Mouse (Mus musculus) heart, embryonic 11.5 days (tissue): Measurements from ENCODE around the gene Kcnh7. TPM values are rescaled to one million over a fixed set of nuclear protein-coding genes. Genes with fewer than 3 reads are reported as not detected.

Experiments
- ATAC-seq: fragments of 200-750 bp; cut with Nextera tagmentation; replicated peaks from 2 replicates; pipeline ENCODE4 v1.8.0; 2017; ENCODE audit warnings: moderate library complexity; ENCODE audit not compliant: insufficient number of reproducible peaks, low FRiP score, low TSS enrichment
- H3K27ac ChIP-seq: fragments of 300-500 bp; sonication (generic); 2 replicates; pipeline ENCODE4 v1.5.1; 2014; ENCODE audit warnings: mild to moderate bottlenecking, low read depth, low read length
- H3K27me3 ChIP-seq: fragments of 300-500 bp; sonication (generic); 2 replicates; pipeline ENCODE4 v1.6.1; 2014; ENCODE audit warnings: mild to moderate bottlenecking, low read length, mixed read lengths; ENCODE audit not compliant: control insufficient read depth, insufficient read depth
- H3K36me3 ChIP-seq: fragments of 300-500 bp; sonication (generic); 2 replicates; pipeline ENCODE4 v1.6.1; 2014; ENCODE audit warnings: mild to moderate bottlenecking, low read length, moderate library complexity, mixed read lengths; ENCODE audit not compliant: control insufficient read depth, insufficient read depth
- H3K4me1 ChIP-seq: fragments of 300-500 bp; sonication (generic); 2 replicates; pipeline ENCODE4 v1.6.1; 2014; ENCODE audit warnings: low read length; ENCODE audit not compliant: control insufficient read depth, insufficient read depth
- H3K4me2 ChIP-seq: fragments of 300-500 bp; sonication (generic); 2 replicates; pipeline ENCODE4 v1.6.1; 2014; ENCODE audit warnings: mild to moderate bottlenecking, moderate library complexity
- H3K4me3 ChIP-seq: fragments of 300-500 bp; sonication (generic); 2 replicates; pipeline ENCODE4 v1.5.1; 2014; ENCODE audit warnings: low read depth, low read length
- H3K9ac ChIP-seq: fragments of 300-500 bp; sonication (generic); 2 replicates; pipeline ENCODE4 v1.6.1; 2014; ENCODE audit warnings: mild to moderate bottlenecking, low read depth, low read length, moderate library complexity
- H3K9me3 ChIP-seq: fragments of 300-500 bp; sonication (generic); replicated peaks from 2 replicates; pipeline ENCODE4 v1.6.1; 2016; ENCODE audit warnings: low read length; ENCODE audit not compliant: control insufficient read depth
- WGBS: fragments of 180-500 bp; shearing (Covaris S2); extraction: QIAGEN DNeasy Blood & Tissue Kit; methylation state at CpG from one replicate; pipeline ENCODE4 v1.1.7; 2014; ENCODE audit not compliant: insufficient replicate concordance; 5-methylcytosine and 5-hydroxymethylcytosine counted together
- polyA plus RNA-seq: library from polyadenylated mRNA; unstranded; fragments of >200 nt; fragmentation: Nextera tagmentation; extraction: Ambion mirVana; gene quantifications from 2 replicates; pipeline ENCODE4 v1.2.1, GENCODE M21; 2014

Gene Kcnh7
- polyA plus RNA-seq, 1 experiment from 2014 or later, result 7.4 TPM

DNA sequence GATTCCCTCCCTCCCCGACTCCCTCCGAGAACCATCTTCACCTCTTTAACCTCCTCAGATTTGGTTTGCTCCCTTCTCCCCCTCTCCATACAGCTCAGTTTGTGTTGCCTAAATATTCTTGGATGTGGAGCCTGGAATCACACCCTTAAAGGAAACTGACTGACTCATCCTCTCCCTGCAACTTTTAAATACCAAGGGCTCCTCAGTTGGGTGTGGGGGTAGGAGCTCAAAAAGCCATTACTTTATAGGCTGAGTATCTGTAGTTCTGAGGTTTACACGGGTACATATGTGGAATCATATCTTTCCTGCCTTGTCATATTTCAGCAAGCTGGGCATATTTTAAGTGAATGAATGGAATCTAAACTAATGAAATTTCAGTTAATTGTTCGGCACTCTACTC is 174.9 kb downstream of the Kcnh7 start:
- Histone ChIP-seq H3K9me3 (no peaks in the 10 kb centered on the region), H3K27ac (no peak overlapping the region), H3K4me1 (no peaks in the 10 kb centered on the region), H3K9ac (no peak overlapping the region), H3K4me3 (no peak overlapping the region), H3K4me2 (no peak overlapping the region), H3K36me3 (no peaks in the 10 kb centered on the region), H3K27me3 (no peaks in the 10 kb centered on the region)
- 81% methylated on average over 4 of the region's 4 CpGs for WGBS
- no peak for ATAC-seq

DNA sequence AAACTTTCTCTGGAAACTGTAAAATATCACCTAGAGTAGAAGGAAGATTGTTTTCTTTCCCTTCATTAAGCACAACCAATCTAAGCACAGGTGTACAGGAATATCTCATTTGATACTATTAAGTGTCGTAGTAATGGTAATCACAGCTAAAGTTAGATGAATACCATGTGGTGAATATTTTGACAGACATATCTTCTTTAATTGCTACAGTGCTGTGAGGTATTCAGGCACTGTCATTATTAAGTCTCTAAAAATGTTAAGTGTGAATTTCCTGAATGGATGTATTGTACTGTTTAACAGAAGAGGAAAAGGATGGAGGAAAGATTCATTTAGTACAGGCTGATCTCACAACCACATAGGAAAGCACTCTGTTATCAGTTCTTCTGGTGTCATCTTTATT is 181.3 kb downstream of the Kcnh7 start:
- Histone ChIP-seq H3K9ac (no peak overlapping the region), H3K27ac (no peak overlapping the region), H3K4me3 (no peak overlapping the region), H3K27me3 (no peaks in the 10 kb centered on the region), H3K36me3 (no peaks in the 10 kb centered on the region), H3K9me3 (no peaks in the 10 kb centered on the region), H3K4me2 (no peak overlapping the region), H3K4me1 (no peaks in the 10 kb centered on the region)
- WGBS, result 73% methylated on average over 1 of the region's 1 CpGs
- no peak for ATAC-seq

DNA sequence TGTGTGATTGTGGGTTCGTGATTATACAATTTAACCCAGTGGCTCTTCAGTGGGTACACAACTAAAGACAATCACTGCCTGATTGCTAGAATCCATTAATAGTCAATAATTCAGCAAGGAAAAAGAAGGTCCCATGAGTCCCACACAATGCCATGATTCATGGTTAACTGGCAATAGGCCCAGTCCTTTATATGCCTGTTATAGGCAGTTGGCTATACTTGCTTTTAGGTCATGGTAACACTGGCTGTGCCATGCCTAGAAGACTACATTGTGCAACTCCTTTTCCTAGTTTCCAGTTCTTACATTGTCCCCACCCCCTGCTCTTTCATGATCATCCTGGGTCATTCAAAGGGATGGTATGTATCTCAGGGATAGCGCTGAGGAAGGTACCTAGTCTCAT is 186.4 kb downstream of the Kcnh7 start:
- no peak overlapping the region for H3K27ac ChIP-seq
- 84% methylated on average over 2 of the region's 2 CpGs for WGBS
- H3K36me3 ChIP-seq, result no peaks in the 10 kb centered on the region
- no peak overlapping the region for H3K4me3 ChIP-seq
- no peak for ATAC-seq
- no peak overlapping the region for H3K9ac ChIP-seq
- H3K27me3 ChIP-seq, result no peaks in the 10 kb centered on the region
- no peaks in the 10 kb centered on the region for H3K9me3 ChIP-seq
- no peak overlapping the region for H3K4me2 ChIP-seq
- no peaks in the 10 kb centered on the region for H3K4me1 ChIP-seq

DNA sequence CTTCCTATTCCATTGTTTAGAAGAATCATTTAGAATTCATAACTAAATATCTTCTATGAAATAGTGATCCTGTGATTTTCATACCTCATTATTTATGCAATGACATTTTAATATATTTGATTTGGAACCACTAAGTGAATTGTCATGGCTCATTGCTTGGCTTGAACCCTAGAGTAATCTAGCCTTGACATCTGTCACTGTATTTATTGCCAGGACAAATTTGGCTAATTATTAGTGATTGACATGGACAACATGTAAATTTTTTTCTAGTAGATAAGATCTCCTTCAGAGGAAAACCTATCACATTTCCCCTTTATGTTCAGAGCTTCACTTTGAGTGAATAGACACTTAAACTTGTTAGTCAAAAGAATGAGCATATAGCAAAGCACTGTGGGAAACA is 195.5 kb downstream of the Kcnh7 start:
- no peak overlapping the region for H3K4me3 ChIP-seq
- H3K27me3 ChIP-seq, result no peaks in the 10 kb centered on the region
- H3K9me3 ChIP-seq, result no peaks in the 10 kb centered on the region
- ATAC-seq, result no peak
- H3K4me1 ChIP-seq, result no peaks in the 10 kb centered on the region
- H3K4me2 ChIP-seq, result no peak overlapping the region
- no peak overlapping the region for H3K27ac ChIP-seq
- no peaks in the 10 kb centered on the region for H3K36me3 ChIP-seq
- H3K9ac ChIP-seq, result no peak overlapping the region

- Histone ChIP-seq H3K27me3 (no peaks in the 10 kb centered on the region), H3K4me1 (no peaks in the 10 kb centered on the region), H3K9me3 (no peaks in the 10 kb centered on the region), H3K4me2 (no peak overlapping the region), H3K27ac (no peak overlapping the region), H3K9ac (no peak overlapping the region), H3K36me3 (no peaks in the 10 kb centered on the region), H3K4me3 (no peak overlapping the region)
- ATAC-seq, result no peak
- WGBS, result 72% methylated on average over 2 of the region's 2 CpGs
Measured at GRCm38 (mm10) chr2:62983936-62984335, 200.2 kb downstream of the Kcnh7 start.

- WGBS, result 67% methylated on average over 1 of the region's 1 CpGs
- H3K4me1 ChIP-seq, result no peaks in the 10 kb centered on the region
- no peaks in the 10 kb centered on the region for H3K27me3 ChIP-seq
- H3K9me3 ChIP-seq, result no peaks in the 10 kb centered on the region
- no peak overlapping the region for H3K4me2 ChIP-seq
- no peaks in the 10 kb centered on the region for H3K36me3 ChIP-seq
- H3K9ac ChIP-seq, result no peak overlapping the region
- no peak for ATAC-seq
- no peak overlapping the region for H3K4me3 ChIP-seq
- no peak overlapping the region for H3K27ac ChIP-seq
Measured at GRCm38 (mm10) chr2:62935273-62935874, 248.7 kb downstream of the Kcnh7 start.

GRCm38 (mm10) chr2:62928494-62928893 is 255.6 kb downstream of the Kcnh7 start:
- Histone ChIP-seq H3K9ac (no peak overlapping the region), H3K4me3 (no peak overlapping the region), H3K4me1 (no peaks in the 10 kb centered on the region), H3K27me3 (no peaks in the 10 kb centered on the region), H3K4me2 (no peak overlapping the region), H3K36me3 (no peaks in the 10 kb centered on the region), H3K9me3 (no peaks in the 10 kb centered on the region), H3K27ac (no peak overlapping the region)
- ATAC-seq, result no peak
- WGBS, result 67% methylated on average over 3 of the region's 3 CpGs

DNA sequence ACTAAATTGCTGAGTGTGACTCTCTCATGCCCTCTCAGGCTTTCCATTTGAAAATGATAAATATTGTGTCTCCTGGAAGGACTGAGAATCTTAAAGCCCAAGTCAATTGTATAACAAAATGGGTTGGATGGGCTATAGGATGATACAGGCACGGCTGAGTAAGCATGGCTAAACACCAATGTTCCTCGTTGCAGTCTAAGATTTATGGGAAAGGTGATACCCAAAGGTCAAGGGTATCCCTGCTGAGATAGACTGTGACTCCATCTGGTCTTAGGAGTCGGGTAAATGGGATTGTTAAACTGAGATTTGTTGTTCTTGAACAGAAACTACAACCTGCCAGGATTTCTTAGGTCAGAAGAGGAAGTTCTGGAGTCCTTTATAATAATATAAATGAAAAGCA is 256.0 kb downstream of the Kcnh7 start:
- Histone ChIP-seq H3K36me3 (no peaks in the 10 kb centered on the region), H3K27ac (no peak overlapping the region), H3K4me1 (no peaks in the 10 kb centered on the region), H3K27me3 (no peaks in the 10 kb centered on the region), H3K4me3 (no peak overlapping the region), H3K9me3 (no peaks in the 10 kb centered on the region), H3K9ac (no peak overlapping the region), H3K4me2 (no peak overlapping the region)
- no peak for ATAC-seq
- WGBS, result 64% methylated on average over 3 of the region's 3 CpGs

- no peaks in the 10 kb centered on the region for H3K4me1 ChIP-seq
- no peak for ATAC-seq
- no peak overlapping the region for H3K27ac ChIP-seq
- WGBS, result 74% methylated on average over 4 of the region's 4 CpGs
- no peak overlapping the region for H3K4me3 ChIP-seq
- H3K27me3 ChIP-seq, result no peaks in the 10 kb centered on the region
- no peaks in the 10 kb centered on the region for H3K36me3 ChIP-seq
- no peaks in the 10 kb centered on the region for H3K9me3 ChIP-seq
- no peak overlapping the region for H3K9ac ChIP-seq
- H3K4me2 ChIP-seq, result no peak overlapping the region
Measured at GRCm38 (mm10) chr2:62923803-62924202, 260.3 kb downstream of the Kcnh7 start.
